Mouse (Mus musculus): ENCODE data around the gene Cntnap2. TPM values are rescaled to one million over a fixed set of nuclear protein-coding genes. Genes with fewer than 3 reads are reported as not detected.

Cntnap2 gene
- polyA plus RNA-seq, 1 experiment from 2014 or later: 1.1 TPM

GRCm38 (mm10) chr6:47012933-47013332 lies 1953.8 kb downstream of the Cntnap2 start:
- Histone ChIP-seq H3K27ac (ENCODE audit: low read depth, low read length) (no peak overlapping the region), H3K4me1 (replicated peaks; ENCODE audit: control insufficient read depth, insufficient read depth, low read length) (no peaks in the 10 kb centered on the region), H3K36me3 (ENCODE audit: control insufficient read depth, insufficient read depth) (no peaks in the 10 kb centered on the region), H3K27me3 (replicated peaks; ENCODE audit: control insufficient read depth, insufficient read depth, low read length) (no peaks in the 10 kb centered on the region), H3K9ac (ENCODE audit: low read depth, low read length) (no peak overlapping the region), H3K4me2 (replicated peaks; ENCODE audit: low read depth) (no peak overlapping the region), H3K4me3 (ENCODE audit: low read depth, low read length) (no peak overlapping the region), H3K9me3 (ENCODE audit: control insufficient read depth) (no peaks in the 10 kb centered on the region)
- ATAC-seq: no peak
- 85% methylated on average over 4 of the region's 4 CpGs for WGBS
- TF ChIP-seq CTCF (IDR thresholded peaks at IDR 0.05; ENCODE audit: low read depth): no peak

- peak; percentile 82 for TF ChIP-seq CTCF (IDR thresholded peaks at IDR 0.05; ENCODE audit: low read depth)
- no peak overlapping the region for H3K4me3 ChIP-seq (ENCODE audit: low read depth, low read length)
- ATAC-seq: no peak
- no peak overlapping the region for H3K9ac ChIP-seq (ENCODE audit: low read depth, low read length)
- no peaks in the 10 kb centered on the region for H3K4me1 ChIP-seq (replicated peaks; ENCODE audit: control insufficient read depth, insufficient read depth, low read length)
- H3K27ac ChIP-seq (ENCODE audit: low read depth, low read length): no peak overlapping the region
- no peaks in the 10 kb centered on the region for H3K36me3 ChIP-seq (ENCODE audit: control insufficient read depth, insufficient read depth)
- H3K27me3 ChIP-seq (replicated peaks; ENCODE audit: control insufficient read depth, insufficient read depth, low read length): no peaks in the 10 kb centered on the region
- 14% methylated on average over 4 of the region's 4 CpGs for WGBS
- H3K9me3 ChIP-seq (ENCODE audit: control insufficient read depth): no peaks in the 10 kb centered on the region
- no peak overlapping the region for H3K4me2 ChIP-seq (replicated peaks; ENCODE audit: low read depth)
Observed at GRCm38 (mm10) chr6:47013535-47013934, 1954.4 kb downstream of the Cntnap2 start.

GRCm38 (mm10) chr6:47014886-47015586 lies 1955.9 kb downstream of the Cntnap2 start:
- H3K9me3 ChIP-seq (ENCODE audit: control insufficient read depth): no peaks in the 10 kb centered on the region
- no peak overlapping the region for H3K4me2 ChIP-seq (replicated peaks; ENCODE audit: low read depth)
- no peak overlapping the region for H3K4me3 ChIP-seq (ENCODE audit: low read depth, low read length)
- no peak overlapping the region for H3K27ac ChIP-seq (ENCODE audit: low read depth, low read length)
- H3K9ac ChIP-seq (ENCODE audit: low read depth, low read length): no peak overlapping the region
- no peak for ATAC-seq
- no peaks in the 10 kb centered on the region for H3K4me1 ChIP-seq (replicated peaks; ENCODE audit: control insufficient read depth, insufficient read depth, low read length)
- H3K27me3 ChIP-seq (replicated peaks; ENCODE audit: control insufficient read depth, insufficient read depth, low read length): no peaks in the 10 kb centered on the region
- 72% methylated on average over 1 of the region's 1 CpGs for WGBS
- no peaks in the 10 kb centered on the region for H3K36me3 ChIP-seq (ENCODE audit: control insufficient read depth, insufficient read depth)
- no peak for TF ChIP-seq CTCF (IDR thresholded peaks at IDR 0.05; ENCODE audit: low read depth)

DNA sequence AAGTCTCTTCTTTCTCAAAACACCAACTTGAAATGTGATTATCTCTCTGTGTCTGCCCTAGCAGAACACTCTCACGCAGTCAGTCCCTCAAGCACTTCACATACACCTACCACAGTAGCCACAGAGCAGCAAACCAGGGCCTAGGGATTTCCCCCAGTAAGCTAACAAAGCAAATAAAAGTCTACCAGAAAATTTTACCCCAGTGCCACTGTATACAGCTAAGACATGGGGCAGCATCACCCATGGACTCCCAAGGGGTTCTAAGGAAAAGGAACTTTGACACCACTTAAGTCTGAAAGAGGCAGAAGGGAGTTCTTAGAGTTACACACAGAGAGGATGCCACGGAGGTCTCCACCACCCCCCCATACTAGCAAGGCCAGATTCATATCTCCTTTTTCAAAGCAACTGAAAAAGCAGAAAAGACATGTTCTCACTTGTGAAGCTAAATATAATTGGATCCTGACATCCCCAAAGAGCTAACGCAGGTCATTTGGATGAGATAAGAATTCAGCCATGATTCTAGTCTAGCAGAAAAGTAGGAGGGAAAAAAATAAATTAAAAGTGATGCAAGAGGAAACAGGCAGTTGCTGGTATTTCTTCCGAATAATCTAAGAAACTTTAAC lies 1967.0 kb downstream of the Cntnap2 start:
- 77% methylated on average over 4 of the region's 4 CpGs for WGBS
- ATAC-seq: no peak
- H3K27ac ChIP-seq (ENCODE audit: low read depth, low read length): no peak overlapping the region
- H3K4me2 ChIP-seq (replicated peaks; ENCODE audit: low read depth): no peak overlapping the region
- no peak overlapping the region for H3K4me3 ChIP-seq (ENCODE audit: low read depth, low read length)
- no peaks in the 10 kb centered on the region for H3K27me3 ChIP-seq (replicated peaks; ENCODE audit: control insufficient read depth, insufficient read depth, low read length)
- no peak overlapping the region for H3K9ac ChIP-seq (ENCODE audit: low read depth, low read length)
- no peaks in the 10 kb centered on the region for H3K4me1 ChIP-seq (replicated peaks; ENCODE audit: control insufficient read depth, insufficient read depth, low read length)
- no peaks in the 10 kb centered on the region for H3K9me3 ChIP-seq (ENCODE audit: control insufficient read depth)
- TF ChIP-seq CTCF (IDR thresholded peaks at IDR 0.05; ENCODE audit: low read depth): no peak
- H3K36me3 ChIP-seq (ENCODE audit: control insufficient read depth, insufficient read depth): no peaks in the 10 kb centered on the region

DNA sequence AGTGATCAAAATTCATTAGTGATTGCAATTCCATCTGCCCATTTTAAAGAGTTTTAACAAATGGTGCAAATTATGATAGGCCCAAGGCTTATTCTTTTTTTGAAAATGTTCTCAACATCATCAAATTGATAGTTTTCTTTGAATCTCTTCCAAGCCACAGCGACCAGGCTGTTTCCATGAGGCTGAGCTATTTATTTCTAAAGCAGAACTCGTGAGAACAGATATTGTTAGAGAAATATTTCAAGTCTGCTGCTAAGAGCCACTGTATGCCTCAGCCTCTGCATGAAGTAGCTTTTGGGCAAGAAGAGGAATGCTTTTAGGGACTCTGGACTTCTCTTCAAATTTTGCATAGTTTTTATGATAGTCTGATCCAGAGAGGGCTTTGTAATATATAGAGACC lies 1972.2 kb downstream of the Cntnap2 start:
- 60% methylated on average over 2 of the region's 2 CpGs for WGBS
- H3K9me3 ChIP-seq (ENCODE audit: control insufficient read depth): no peaks in the 10 kb centered on the region
- TF ChIP-seq CTCF (IDR thresholded peaks at IDR 0.05; ENCODE audit: low read depth): no peak
- H3K36me3 ChIP-seq (ENCODE audit: control insufficient read depth, insufficient read depth): no peaks in the 10 kb centered on the region
- H3K4me2 ChIP-seq (replicated peaks; ENCODE audit: low read depth): no peak overlapping the region
- H3K4me3 ChIP-seq (ENCODE audit: low read depth, low read length): no peak overlapping the region
- H3K9ac ChIP-seq (ENCODE audit: low read depth, low read length): no peak overlapping the region
- no peaks in the 10 kb centered on the region for H3K27me3 ChIP-seq (replicated peaks; ENCODE audit: control insufficient read depth, insufficient read depth, low read length)
- no peak overlapping the region for H3K27ac ChIP-seq (ENCODE audit: low read depth, low read length)
- ATAC-seq: no peak
- no peaks in the 10 kb centered on the region for H3K4me1 ChIP-seq (replicated peaks; ENCODE audit: control insufficient read depth, insufficient read depth, low read length)

GRCm38 (mm10) chr6:47042602-47043001 lies 1983.4 kb downstream of the Cntnap2 start:
- no peaks in the 10 kb centered on the region for H3K36me3 ChIP-seq (ENCODE audit: control insufficient read depth, insufficient read depth)
- no peak overlapping the region for H3K27ac ChIP-seq (ENCODE audit: low read depth, low read length)
- H3K4me1 ChIP-seq (replicated peaks; ENCODE audit: control insufficient read depth, insufficient read depth, low read length): no peaks in the 10 kb centered on the region
- ATAC-seq: no peak
- no peak for TF ChIP-seq CTCF (IDR thresholded peaks at IDR 0.05; ENCODE audit: low read depth)
- H3K9ac ChIP-seq (ENCODE audit: low read depth, low read length): no peak overlapping the region
- 94% methylated on average over 1 of the region's 1 CpGs for WGBS
- H3K4me2 ChIP-seq (replicated peaks; ENCODE audit: low read depth): no peak overlapping the region
- no peaks in the 10 kb centered on the region for H3K27me3 ChIP-seq (replicated peaks; ENCODE audit: control insufficient read depth, insufficient read depth, low read length)
- H3K9me3 ChIP-seq (ENCODE audit: control insufficient read depth): no peaks in the 10 kb centered on the region
- H3K4me3 ChIP-seq (ENCODE audit: low read depth, low read length): no peak overlapping the region
